Mouse (Mus musculus) right cerebral cortex, postnatal 4 days (tissue): ENCODE measurements around the gene Chrnd.

Experiments
- DNase-seq: peaks from one replicate; pipeline ENCODE4 v3.0.0-alpha.2; 2022

Gene Chrnd

GRCm38 (mm10) chr1:87190429-87190828 lies at the start of gene Chrnd:
TSS of gene Chrnd (plus strand) at chr1:87190607.
- no peak for DNase-seq

DNA sequence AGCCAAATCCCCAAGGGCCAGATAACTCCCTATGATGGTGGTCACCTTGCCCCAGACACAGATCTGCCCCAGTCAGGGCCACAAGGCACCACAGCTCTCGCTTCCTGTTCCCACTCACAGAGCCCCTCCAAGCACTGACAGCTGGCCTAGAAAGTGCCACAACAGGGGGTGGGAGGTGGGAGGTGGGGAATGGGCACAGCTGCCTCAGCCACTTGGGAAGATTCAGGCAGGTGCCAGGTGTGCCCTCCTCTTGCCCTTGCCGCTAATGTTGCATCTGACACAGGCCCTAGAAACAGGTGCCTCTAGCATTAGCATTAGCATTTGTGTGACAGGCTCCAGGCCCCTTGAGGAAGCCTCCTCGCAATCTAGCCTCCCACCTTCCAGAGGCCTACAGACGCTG lies 48.9 kb upstream of the Chrnd start:
- DNase-seq = no peak

DNA sequence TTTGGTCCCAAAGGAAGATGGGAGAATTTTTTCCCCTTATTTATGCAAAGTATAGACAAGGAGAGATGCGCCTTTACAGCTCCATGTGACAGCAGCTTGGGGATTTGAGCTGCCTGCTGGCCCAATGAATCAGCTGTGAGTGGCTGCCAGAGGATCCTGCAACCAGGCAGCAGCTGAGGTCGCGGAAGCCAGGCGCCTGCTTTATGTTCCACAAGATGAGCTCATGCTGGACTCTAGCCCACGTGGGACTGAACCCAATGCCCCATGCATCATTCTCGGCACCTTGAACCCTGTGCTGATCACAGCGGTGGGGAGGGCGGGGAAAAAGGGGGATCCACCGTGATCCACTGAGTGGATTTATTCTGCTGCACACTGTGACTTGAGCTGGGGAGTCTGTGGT lies 48.0 kb upstream of the Chrnd start:
- no peak for DNase-seq

DNA sequence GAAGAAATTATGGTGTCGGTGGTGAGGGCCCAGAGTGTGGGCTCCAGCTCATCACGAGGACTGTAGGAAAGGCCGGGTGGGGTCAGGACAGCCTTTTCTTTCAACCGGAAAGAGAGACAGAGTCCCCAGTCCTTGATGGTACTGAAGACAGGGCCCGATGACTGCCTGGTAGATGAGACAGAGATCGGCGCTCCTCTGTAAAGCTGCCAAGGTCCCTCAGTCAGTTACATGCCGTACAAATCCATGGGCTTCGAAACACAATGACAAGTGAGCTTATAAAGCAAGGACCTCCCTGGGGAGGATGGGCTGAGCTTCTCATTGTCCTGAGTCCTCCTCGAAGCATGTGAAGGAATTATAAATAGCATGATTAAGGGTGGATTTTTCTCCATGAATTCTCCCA lies 47.3 kb upstream of the Chrnd start:
- no peak for DNase-seq

DNA sequence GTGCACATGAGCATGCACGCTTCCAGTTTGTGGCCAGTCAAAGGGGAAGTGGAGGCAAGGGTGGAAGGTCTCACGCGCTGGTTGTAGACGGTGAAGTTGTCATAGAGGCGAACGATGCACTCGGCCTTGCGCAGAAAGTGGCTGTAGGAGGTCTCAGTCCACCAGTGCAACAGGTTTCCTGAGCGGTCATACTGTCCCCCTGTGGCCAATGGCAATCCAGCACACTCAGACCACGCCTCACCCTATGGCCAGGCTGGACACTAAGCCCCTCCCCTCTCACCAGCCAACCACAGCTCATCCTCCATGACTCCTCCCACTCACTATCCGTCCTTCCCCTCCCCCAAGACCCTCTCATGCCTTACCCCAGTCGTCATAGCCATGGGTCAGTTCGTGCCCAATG lies 41.0 kb upstream of the Chrnd start:
- no peak for DNase-seq

GRCm38 (mm10) chr1:87151286-87151685 lies 39.1 kb upstream of the Chrnd start:
- DNase-seq = no peak

DNA sequence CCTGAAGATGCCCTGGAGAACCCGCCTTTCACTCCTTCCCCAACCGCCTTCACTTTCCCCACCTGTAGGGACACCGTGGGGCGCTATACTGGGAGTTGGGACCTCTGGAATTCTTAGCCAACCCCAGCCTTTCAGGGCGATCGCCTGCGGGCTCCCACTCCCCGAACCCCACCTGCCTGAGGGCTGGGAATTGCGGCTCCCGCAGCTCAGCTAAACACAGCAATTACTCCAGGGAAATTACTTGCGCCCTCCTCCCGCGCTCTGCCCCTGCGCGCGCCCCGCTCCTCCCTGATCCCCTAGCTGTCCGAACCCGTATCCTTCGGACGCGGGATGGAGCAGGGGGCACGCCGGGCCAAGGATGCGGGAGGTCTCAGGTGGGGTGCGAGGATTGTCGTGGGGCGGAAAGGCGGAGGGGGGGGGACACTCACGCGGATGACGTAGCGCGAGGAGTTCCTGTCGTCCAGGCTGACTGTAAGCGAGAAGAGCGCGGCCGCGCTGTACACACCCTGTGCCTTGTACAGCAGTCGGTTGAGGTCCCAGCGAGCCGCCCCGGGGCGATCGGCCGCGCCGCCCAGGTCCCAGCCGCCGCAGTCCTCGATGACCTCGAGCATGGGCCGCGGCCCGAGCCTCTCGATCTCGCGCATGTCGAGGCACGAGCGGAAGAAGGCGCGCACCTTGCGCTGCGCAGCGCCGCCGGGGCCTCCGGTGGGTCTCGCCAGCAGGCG lies 36.5 kb upstream of the Chrnd start:
- peak; percentile 19 for DNase-seq

- DNase-seq = no peak
These were observed 35.8 kb upstream of the Chrnd start for GRCm38 (mm10) chr1:87154501-87155120.

- peak; percentile 33 for DNase-seq
These were observed 34.7 kb upstream of the Chrnd start for GRCm38 (mm10) chr1:87155531-87156198.

DNA sequence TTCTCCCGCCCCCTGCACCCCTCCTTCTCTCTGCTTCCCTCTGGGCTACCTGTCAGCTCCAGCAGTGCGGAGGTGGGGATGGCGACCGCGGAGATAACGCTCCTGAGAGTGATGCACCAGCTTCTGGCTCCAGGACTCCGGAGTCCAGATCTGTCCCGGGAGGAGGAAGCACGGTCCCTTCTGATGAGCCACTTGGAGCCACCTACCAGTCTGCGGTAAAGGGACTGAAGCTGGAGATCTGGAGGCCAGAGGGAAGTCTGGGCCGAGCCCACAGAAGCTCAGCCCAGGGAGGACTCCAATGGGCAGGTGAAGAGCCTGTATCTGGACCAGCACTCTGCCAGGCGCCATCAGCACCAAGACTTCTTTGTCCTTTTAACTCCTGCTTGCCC lies 34.2 kb upstream of the Chrnd start, which contains the start of gene Ecel1:
TSS of gene Ecel1 (minus strand) at position 323 of the 389 bp plus-strand sequence.
- DNase-seq = no peak

DNA sequence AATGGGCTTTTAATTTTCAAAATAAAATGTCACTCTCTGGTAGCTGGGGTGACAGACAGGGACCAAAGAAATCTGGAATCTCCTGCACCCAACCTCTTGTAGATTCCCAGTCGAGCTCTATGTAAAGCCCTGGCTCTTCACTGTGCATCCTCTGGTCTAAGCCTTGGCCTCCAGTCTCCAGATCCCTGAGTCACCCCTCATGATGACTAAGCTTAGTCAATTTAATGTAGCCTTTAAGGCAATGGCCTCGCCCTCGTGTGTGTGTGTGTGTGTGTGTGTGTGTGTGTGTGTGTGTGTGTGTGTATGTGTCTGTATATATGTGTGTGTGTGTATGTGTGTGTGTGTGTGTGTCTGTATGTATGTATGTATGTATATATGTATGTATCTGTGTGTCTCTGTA lies 31.0 kb upstream of the Chrnd start:
- DNase-seq = no peak

DNA sequence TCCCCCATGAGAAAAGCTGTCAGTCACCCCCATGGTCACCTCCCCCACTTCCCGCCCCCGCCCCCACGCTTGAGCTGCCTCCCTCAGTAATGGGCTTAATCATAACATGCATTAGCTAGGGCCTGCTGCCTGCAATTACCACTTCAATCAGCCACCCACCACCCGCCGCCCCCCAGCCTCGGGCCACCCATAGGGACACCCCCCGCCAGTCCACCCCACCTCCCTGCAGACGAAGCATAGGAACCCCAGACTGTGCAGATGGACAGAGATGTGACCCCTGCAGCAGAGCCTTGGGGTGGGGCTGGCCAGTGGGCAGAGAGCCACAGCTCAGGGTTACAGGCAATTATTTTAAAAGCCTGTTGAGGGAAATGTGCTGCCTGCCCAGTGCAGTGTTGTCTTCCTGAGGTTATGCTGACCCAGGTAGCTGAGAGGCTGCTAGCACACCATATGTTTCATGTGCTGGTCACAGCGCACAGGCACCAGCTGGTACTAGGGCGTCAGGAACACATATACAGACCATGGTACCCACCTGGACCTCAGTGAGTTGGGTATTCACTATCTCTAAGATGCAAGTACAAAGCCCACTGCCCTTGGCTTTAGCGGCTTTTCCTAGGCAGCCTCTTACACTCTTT lies 26.1 kb upstream of the Chrnd start:
- no peak for DNase-seq

GRCm38 (mm10) chr1:87164796-87165184 lies 25.6 kb upstream of the Chrnd start:
- no peak for DNase-seq

- DNase-seq = no peak
These were observed 19.9 kb upstream of the Chrnd start for GRCm38 (mm10) chr1:87170458-87170857.

- no peak for DNase-seq
These were observed 19.1 kb upstream of the Chrnd start for GRCm38 (mm10) chr1:87171312-87171711.

DNA sequence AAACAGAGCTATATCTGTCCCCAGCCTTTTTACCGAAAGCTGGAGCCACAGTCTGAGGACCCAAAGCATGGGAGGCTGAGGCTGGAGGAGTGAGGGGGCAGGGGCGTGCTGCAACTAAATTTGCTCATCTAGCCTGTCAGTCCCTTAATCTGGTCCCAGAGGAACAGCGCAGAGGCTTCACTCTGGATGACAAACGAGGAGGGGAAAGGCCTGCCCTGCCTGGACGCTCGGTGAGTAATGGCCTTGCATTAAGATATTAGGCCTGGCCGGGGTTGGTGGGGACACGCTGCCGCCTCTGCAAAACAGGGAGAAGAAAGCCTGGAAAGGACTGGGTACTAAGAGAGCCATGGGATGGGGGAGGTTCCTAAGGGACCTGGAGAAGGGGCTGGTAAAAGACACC lies 18.1 kb upstream of the Chrnd start:
- DNase-seq = no peak

DNA sequence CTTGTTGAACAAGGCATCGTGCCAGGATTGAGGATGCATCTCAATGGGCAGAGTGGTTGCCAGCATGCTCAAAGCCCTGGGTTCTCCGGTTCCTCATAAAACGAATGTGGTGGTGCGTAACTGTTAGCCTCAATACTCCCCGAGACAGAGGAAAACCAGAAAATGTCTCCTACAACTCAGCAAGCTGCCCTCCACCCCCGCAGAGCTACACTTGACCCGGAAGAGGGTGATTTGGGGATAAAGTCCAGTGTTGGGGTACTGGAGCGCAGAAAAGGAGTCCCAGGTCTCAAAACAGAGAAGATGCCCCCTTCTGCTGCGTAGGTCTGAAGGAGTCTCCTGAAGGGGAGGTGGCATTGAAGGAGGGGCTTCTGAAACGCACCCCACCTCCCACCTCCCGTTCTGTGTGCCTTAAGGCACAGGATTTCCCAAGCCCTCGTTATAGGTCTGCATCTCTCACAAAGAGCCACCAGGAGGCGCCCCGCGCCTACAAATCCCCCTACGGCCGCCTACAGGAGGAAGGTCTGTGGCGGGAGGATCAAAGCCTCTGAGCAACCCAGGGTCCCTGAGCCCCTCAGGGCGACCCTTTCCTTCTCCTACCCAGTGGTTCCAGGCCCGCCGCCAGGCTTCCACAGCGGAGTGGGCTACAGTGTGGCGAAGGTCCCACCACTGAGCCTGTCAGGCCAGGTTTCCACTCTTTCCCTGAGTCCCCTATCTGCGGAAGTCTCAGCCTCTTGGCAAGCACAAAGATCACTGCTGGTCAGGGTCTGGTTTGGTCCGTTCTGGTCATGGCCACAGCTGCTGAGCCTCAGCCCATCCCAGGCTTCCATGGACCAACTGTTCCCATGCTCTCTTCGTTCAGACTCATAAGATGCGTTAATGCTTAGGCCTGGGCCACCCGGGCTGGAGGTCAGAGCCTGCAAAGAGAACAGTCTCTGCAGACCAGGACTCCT lies 16.1 kb upstream of the Chrnd start:
- DNase-seq = peak; percentile 64

- DNase-seq = peak; percentile 67
These were observed 14.5 kb upstream of the Chrnd start for GRCm38 (mm10) chr1:87175852-87176292.

- no peak for DNase-seq
These were observed 9.5 kb upstream of the Chrnd start for GRCm38 (mm10) chr1:87180896-87181295.

- DNase-seq = no peak
These were observed 7.4 kb upstream of the Chrnd start, which contains the start of gene Prss56 for GRCm38 (mm10) chr1:87183013-87183412. TSS of gene Prss56 (plus strand) at chr1:87183313.

DNA sequence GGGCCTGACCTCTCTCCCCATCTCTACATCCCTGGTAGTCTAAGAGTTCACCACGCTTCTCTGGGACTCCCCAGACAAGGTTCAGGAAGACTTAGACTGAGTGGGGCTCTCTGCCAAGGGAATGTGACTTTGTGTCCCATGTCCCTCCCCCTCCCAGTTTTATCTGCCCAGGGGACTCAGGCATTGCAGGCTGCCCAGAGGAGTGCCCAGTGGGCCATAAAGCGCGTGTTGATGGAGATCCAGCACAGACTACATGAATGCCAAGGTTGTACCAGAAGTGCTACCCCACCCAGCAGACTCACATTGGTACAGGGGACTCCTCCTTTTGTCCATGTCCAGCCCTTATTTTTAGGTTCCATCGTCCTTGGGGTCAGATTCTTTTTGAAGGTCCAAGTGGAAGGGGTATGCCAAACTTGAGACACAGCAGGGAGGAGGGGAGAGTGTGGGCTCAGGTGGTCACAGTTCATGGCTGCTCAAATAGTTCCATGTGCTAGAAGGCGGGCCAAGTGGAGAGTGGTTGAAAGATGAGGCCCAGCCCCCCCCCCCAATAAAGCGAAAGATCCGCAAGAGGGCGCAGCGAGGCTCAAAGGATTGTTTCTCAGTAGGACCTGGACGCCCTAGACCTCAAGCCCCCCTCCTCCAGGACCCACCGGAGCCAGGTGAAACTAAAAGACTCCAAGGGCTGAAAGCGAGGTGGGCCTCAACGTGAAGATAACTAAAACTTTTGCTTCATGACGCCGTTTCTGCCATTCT lies 6.2 kb upstream of the Chrnd start:
- peak; percentile 38 for DNase-seq

- peak; percentile 85 for DNase-seq
These were observed 5.7 kb upstream of the Chrnd start for GRCm38 (mm10) chr1:87184751-87185139.
